Mouse (Mus musculus) megakaryocyte, embryonic 14.5 days (primary cell): Measurements from ENCODE around the gene Tbc1d9b.

Experiments used
- FLI1 ChIP-seq: IDR thresholded peaks from 2 replicates; pipeline ENCODE4 v1.6.1; 2012; ENCODE audit warnings: low read length, inconsistent platforms, mixed read lengths
- GATA1 ChIP-seq: IDR thresholded peaks from 3 replicates; pipeline ENCODE4 v1.6.1; 2012; ENCODE audit warnings: mixed read lengths, low read length, inconsistent platforms, borderline replicate concordance

GRCm38 (mm10) chr11:50145529-50145928, 14.3 kb downstream of the Tbc1d9b start:
- no peak for TF ChIP-seq GATA1
- TF ChIP-seq FLI1: no peak
